Mouse (Mus musculus) retina, embryonic 14.5 days (tissue): ENCODE results near the gene Psmd1.

Experiments used
- DNase-seq: peaks from one replicate; pipeline ENCODE4 v3.0.0-alpha.2; 2015; ENCODE audit warnings: low spot score

Gene Psmd1

GRCm38 (mm10) chr1:86062523-86062922 lies 1.7 kb upstream of the Psmd1 start:
- no peak for DNase-seq

- DNase-seq: no peak
Observed at GRCm38 (mm10) chr1:86076565-86076964, 12.4 kb downstream of the Psmd1 start.

- DNase-seq: no peak
Observed at GRCm38 (mm10) chr1:86094413-86094812, 30.2 kb downstream of the Psmd1 start.

GRCm38 (mm10) chr1:86105054-86105453 lies 40.9 kb downstream of the Psmd1 start:
- DNase-seq: no peak

- peak; percentile 3 for DNase-seq
Observed at GRCm38 (mm10) chr1:86111779-86112178, 47.6 kb downstream of the Psmd1 start, which contains the start of gene Htr2b. Htr2b (minus strand) TSS chr1:86111970.

GRCm38 (mm10) chr1:86114141-86114540 lies 50.0 kb downstream of the Psmd1 start:
- DNase-seq: no peak

- DNase-seq: no peak
Observed at GRCm38 (mm10) chr1:86119549-86119948, 55.4 kb downstream of the Psmd1 start.

- no peak for DNase-seq
Observed at GRCm38 (mm10) chr1:86126036-86126435, 61.8 kb downstream of the Psmd1 start.

- no peak for DNase-seq
Observed at GRCm38 (mm10) chr1:86133337-86133736, 69.2 kb downstream of the Psmd1 start, which contains the start of gene Gm21972. Gm21972 (plus strand) TSS chr1:86133637.

- DNase-seq: no peak
Observed at GRCm38 (mm10) chr1:86135315-86135714, 71.1 kb downstream of the Psmd1 start.

- DNase-seq: no peak
Observed at GRCm38 (mm10) chr1:86141081-86141480, 76.9 kb downstream of the Psmd1 start.

- no peak for DNase-seq
Observed at GRCm38 (mm10) chr1:86143165-86143564, 79.0 kb downstream of the Psmd1 start.

- DNase-seq: peak; percentile 38
Observed at GRCm38 (mm10) chr1:86144001-86144944, 80.1 kb downstream of the Psmd1 start.

GRCm38 (mm10) chr1:86146293-86146692 lies 82.1 kb downstream of the Psmd1 start:
- DNase-seq: no peak

- DNase-seq: no peak
Observed at GRCm38 (mm10) chr1:86147557-86147956, 83.4 kb downstream of the Psmd1 start.

GRCm38 (mm10) chr1:86148161-86148560 lies 84.0 kb downstream of the Psmd1 start:
- no peak for DNase-seq

- no peak for DNase-seq
Observed at GRCm38 (mm10) chr1:86150929-86151328, 86.7 kb downstream of the Psmd1 start.

- DNase-seq: no peak
Observed at GRCm38 (mm10) chr1:86151376-86151775, 87.2 kb downstream of the Psmd1 start.

- DNase-seq: peak; percentile 21
Observed at GRCm38 (mm10) chr1:86152618-86153017, 88.4 kb downstream of the Psmd1 start.

GRCm38 (mm10) chr1:86154133-86154823 lies 90.1 kb downstream of the Psmd1 start, which contains the start of gene Armc9:
Armc9 (plus strand) TSS chr1:86154780.
- peak; percentile 95 for DNase-seq

- no peak for DNase-seq
Observed at GRCm38 (mm10) chr1:86154824-86155164, 90.6 kb downstream of the Psmd1 start.

GRCm38 (mm10) chr1:86156075-86156474 lies 91.9 kb downstream of the Psmd1 start:
- DNase-seq: no peak

GRCm38 (mm10) chr1:86156595-86156994 lies 92.4 kb downstream of the Psmd1 start:
- no peak for DNase-seq
